Comparison of ENCODE assay signal across 7 mouse cellular contexts in genomic region chr17:69383941-69384665, GRCm38 (mm10). TPM values are rescaled to one million over a fixed set of nuclear protein-coding genes. Genes with fewer than 3 reads are reported as not detected.
A peak's percentile ranks its signal among the peaks of the same experiment; 100 is the strongest.
DNase-seq lines count a peak whose midpoint lies in the region; ATAC-seq and TF ChIP-seq lines count a peak whose summit lies in the region.

No protein-coding gene starts in this region.

- TF ChIP-seq CTCF in gastrocnemius, adult 2 months (IDR thresholded peaks at IDR 0.05) = no peak
- TF ChIP-seq CTCF in left cerebral cortex, adult 2 months (IDR thresholded peaks at IDR 0.05) = no peak

- WGBS in macrophage (ENCODE audit: missing documents) = 1% methylated on average over 32 of the region's 37 CpGs

- peaks cover 14% of the 10 kb centered on the region for H3K36me3 ChIP-seq in macrophage (ENCODE audit: inconsistent target)

- intact Hi-C loops in gastrocnemius, adult 2 months (cut with DNase I) = loop anchor here (2.0 kb wide), 1 partner anchor 33 kb away; no protein-coding TSS in a partner anchor
- intact Hi-C loops in left cerebral cortex, adult 2 months (cut with DNase I) = loop anchor here (2.0 to 5.0 kb wide), 2 partner anchors 33 to 227 kb away; no protein-coding TSS in a partner anchor

- H3K27ac ChIP-seq in gastrocnemius, adult 2 months = peak overlapping the region; percentile 96
- H3K27ac ChIP-seq in left cerebral cortex, adult 2 months = peak overlapping the region; percentile 100
- H3K27ac ChIP-seq in macrophage = peak overlapping the region; percentile 69

- peak; percentile 58 for ATAC-seq in common myeloid progenitor, adult 5-6 weeks (replicated peaks; ENCODE audit: low read depth, poor library complexity, severe bottlenecking)

- peak; percentile 47 for DNase-seq in adrenal gland, adult 8-10 months
- peak; percentile 73 for DNase-seq in gastrocnemius, adult 2 months
- DNase-seq in hindlimb bud, embryonic 11.5 days (ENCODE audit: extremely low spot score, low read depth, low spot score) = peak; percentile 20
- DNase-seq in left cerebral cortex, adult 2 months (ENCODE audit: extremely low spot score in 1 of 2, low spot score in 2 of 2) = peak; percentile 72 to 75
- peak; percentile 79 for DNase-seq in right cerebral cortex, adult 2 months (ENCODE audit: low spot score in 2 of 2)

- peak overlapping the region; percentile 99 for H3K4me3 ChIP-seq in gastrocnemius, adult 2 months
- H3K4me3 ChIP-seq in left cerebral cortex, adult 2 months = peak overlapping the region; percentile 95
- H3K4me3 ChIP-seq in macrophage (ENCODE audit: inconsistent target) = peak overlapping the region; percentile 62

- peaks cover 26% of the 10 kb centered on the region for H3K79me2 ChIP-seq in macrophage (ENCODE audit: inconsistent target)

RNA-seq across cellular contexts. Expression of gene Zbtb14, which starts 1.3 kb away (rescaled TPM):
- 10 to 100 TPM; 17.5 to 22.6 (median 20.6) TPM for total RNA-seq in adrenal gland, adult 8-10 months (2022)
- 28.8 and 29.2 TPM in 2 replicates for total RNA-seq in common myeloid progenitor, adult 5-6 weeks (2017)
- total RNA-seq in gastrocnemius, adult 2 months (2021) = 1 to 10 TPM; 8.3 to 9.1 TPM
- total RNA-seq in left cerebral cortex, adult 2 months (2021) = 10 to 100 TPM; 22.2 to 25.2 TPM
- total RNA-seq in macrophage (2018; cell fraction: chromatin; rRNA removed) = 10 to 100 TPM in 5 of 26 experiments, 1 to 10 TPM in 18, under 1 TPM in 3; 0.71 to 15.4 (median 4.0) TPM
- 10 to 100 TPM in 16 of 26 experiments, 1 to 10 TPM in 10; 4.7 to 17.4 (median 11.8) TPM for total RNA-seq in macrophage (2018; cell fraction: cytosol; rRNA removed)
- 10 to 100 TPM in 8 of 26 experiments, 1 to 10 TPM in 18; 2.9 to 21.4 (median 7.0) TPM for total RNA-seq in macrophage (2018; cell fraction: nucleus; rRNA removed)
- polyA plus RNA-seq in macrophage (2018) = 11.9 to 12.9 TPM (median 12.4 TPM) in 3 replicates

RNA-seq across cellular contexts. Expression of gene Akain1, which starts 55.0 kb away (rescaled TPM):
- under 1 TPM in 1 of 4 experiments, not detected in 3; 0.16 TPM for total RNA-seq in adrenal gland, adult 8-10 months (2022)
- total RNA-seq in common myeloid progenitor, adult 5-6 weeks (2017) = not detected in 2 replicates
- total RNA-seq in gastrocnemius, adult 2 months (2021) = not detected
- total RNA-seq in left cerebral cortex, adult 2 months (2021) = 1 to 10 TPM; 5.1 to 6.0 TPM
- total RNA-seq in macrophage (2018; cell fraction: chromatin; rRNA removed) = not detected
- not detected for total RNA-seq in macrophage (2018; cell fraction: cytosol; rRNA removed)
- total RNA-seq in macrophage (2018; cell fraction: nucleus; rRNA removed) = not detected
- not detected in 3 replicates for polyA plus RNA-seq in macrophage (2018)

Comparison
In these comparisons a context has a peak if more than half of its experiments do, and no peak if none do; other contexts are left out.
1. Peak in every context shown above with its lines: DNase-seq, ATAC-seq, H3K4me3 ChIP-seq and H3K27ac ChIP-seq.
2. DNase-seq: peak in every context shown above with its lines; median percentile 79 in right cerebral cortex, adult 2 months; 74 in left cerebral cortex, adult 2 months; 73 in gastrocnemius, adult 2 months; 47 in adrenal gland, adult 8-10 months; 20 in hindlimb bud, embryonic 11.5 days.